Comparison of ENCODE assay signal across 15 mouse cellular contexts in the genomic region with DNA sequence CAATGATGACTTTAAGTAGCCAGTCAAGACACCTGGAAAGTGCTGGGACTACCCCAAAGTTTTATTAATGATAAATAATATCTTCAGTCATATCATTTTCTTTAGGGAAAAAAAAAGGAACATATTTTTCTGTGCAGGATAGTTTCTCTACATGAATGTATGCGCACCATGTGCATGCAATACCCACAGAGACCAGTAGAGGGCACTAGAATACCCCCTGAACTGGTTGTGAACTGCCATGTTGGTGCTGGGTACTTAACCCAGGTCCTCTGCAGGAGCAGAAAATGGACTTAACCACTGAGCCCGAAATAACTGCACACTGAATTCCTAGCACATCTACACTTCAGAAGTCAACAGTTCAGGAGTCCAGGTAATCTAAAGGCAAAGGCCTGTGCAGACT. TPM values are rescaled to one million over a fixed set of nuclear protein-coding genes. Genes with fewer than 3 reads are reported as not detected.
A peak's percentile ranks its signal among the peaks of the same experiment; 100 is the strongest.
DNase-seq lines count a peak whose midpoint lies in the region; TF ChIP-seq lines count a peak whose summit lies in the region.
"Had no signal": no experiment of that assay in that cellular context is flagged by ENCODE, and none has a peak within 500 bp of the region (broad histone marks: within the 10 kb centered on the region; RNA-seq: fewer than 3 reads in every experiment).

No protein-coding gene starts in this region.

- WGBS in cerebellum, adult 2 months, result 100% methylated on average over 2 of the region's 2 CpGs

- no peak overlapping the region for H3K27ac ChIP-seq in cerebellum, adult 2 months (ENCODE audit: insufficient read depth, low read length)
- H3K27ac ChIP-seq in left cerebral cortex, adult 2 months, result no peak overlapping the region
- H3K27ac ChIP-seq: limb, embryonic 13.5 days had no signal

- no peaks in the 10 kb centered on the region for H3K27me3 ChIP-seq in cerebellum, adult 2 months (ENCODE audit: control insufficient read depth, insufficient read depth, low read length)
- H3K27me3 ChIP-seq: limb, embryonic 13.5 days had no signal

- intact Hi-C loops in left cerebral cortex, adult 2 months (cut with DNase I), result no loop called here
- intact Hi-C loops in left cerebral cortex, postnatal 36 days (cut with DNase I), result no loop called here

- no peak for TF ChIP-seq POLR2A in cerebellum, adult 2 months (IDR thresholded peaks at IDR 0.05; ENCODE audit: borderline replicate concordance, insufficient read depth, low read length)

- peaks cover 13% of the 10 kb centered on the region for H3K4me1 ChIP-seq in cerebellum, adult 2 months (ENCODE audit: control insufficient read depth, insufficient read depth, low read length)

- H3K4me3 ChIP-seq in cerebellum, adult 2 months (replicated peaks; ENCODE audit: insufficient read depth, low read depth, low read length), result no peak overlapping the region
- H3K4me3 ChIP-seq in left cerebral cortex, adult 2 months, result no peak overlapping the region
- H3K4me3 ChIP-seq: limb, embryonic 13.5 days had no signal

- no peak for DNase-seq in cerebellum, adult 2 months
- DNase-seq in cerebellum, adult 11 months, result no peak
- no peak for DNase-seq in left cerebral cortex, adult 2 months (ENCODE audit: extremely low spot score in 1 of 2, low spot score in 2 of 2)
- DNase-seq in left cerebral cortex, postnatal 36 days (ENCODE audit: low spot score in 2 of 2), result no peak
- DNase-seq in 3T3-L1 (ENCODE audit: low read depth, low spot score) (peak; percentile 20), ZHBTc4 (ENCODE audit: low read depth, low spot score) (peak; percentile 31)
- no peak for DNase-seq in frontal cortex, postnatal 10 days (ENCODE audit: low spot score in 2 of 2)
- DNase-seq in thymus, postnatal 14 days, result no peak
- DNase-seq: adrenal gland, adult 8-10 months; cerebellum, postnatal 14 days; heart, postnatal 10 days; lung, postnatal 4 days; midbrain, embryonic 14.5 days had no signal

- peak; percentile 47 for TF ChIP-seq CTCF in cerebellum, adult 2 months (IDR thresholded peaks at IDR 0.05; ENCODE audit: borderline replicate concordance, insufficient read depth, low read depth, low read length)
- peak; percentile 49 for TF ChIP-seq CTCF in left cerebral cortex, adult 2 months (IDR thresholded peaks at IDR 0.05)

RNA-seq across cellular contexts. Expression of a gene that starts 49.5 kb away (rescaled TPM):
- 43.3 and 50.1 TPM in 2 replicates for polyA plus RNA-seq in cerebellum, adult 2 months (2012; rRNA removed)
- total RNA-seq in left cerebral cortex, adult 2 months (2021), result 1 to 10 TPM; 7.9 to 8.4 TPM
- total RNA-seq in left cerebral cortex, postnatal 36 days (2021), result 10 to 100 TPM in 1 of 2 experiments, 1 to 10 TPM in 1; 6.7 to 10.2 TPM
- total RNA-seq: granulocyte monocyte progenitor cell, adult 5-6 weeks had no signal

Comparison
In these comparisons a context has a peak if more than half of its experiments do, and no peak if none do; other contexts are left out.
1. DNase-seq: peak in 3T3-L1 (single experiment) and ZHBTc4 (single experiment); none in cerebellum, adult 2 months (0 of 2), cerebellum, adult 11 months (single experiment), left cerebral cortex, adult 2 months (0 of 2), left cerebral cortex, postnatal 36 days (0 of 2), frontal cortex, postnatal 10 days (0 of 2) and thymus, postnatal 14 days (single experiment).